Mouse (Mus musculus) embryo, embryonic 10.5 days (tissue): Measurements from ENCODE around the gene Bicral.
"Not testable (repeated sequence)": the region's sequence is repeated elsewhere in the genome, so short reads cannot be mapped to it uniquely, and the experiment has no call there.

ENCODE experiments used
- DNase-seq: peaks from one replicate; pipeline ENCODE4 v3.0.0-alpha.2; 2015; ENCODE audit warnings: low spot score

The Bicral gene

GRCm38 (mm10) chr17:46797386-46797785, 60.9 kb downstream of the Bicral start:
- DNase-seq, result peak; percentile 40

DNA sequence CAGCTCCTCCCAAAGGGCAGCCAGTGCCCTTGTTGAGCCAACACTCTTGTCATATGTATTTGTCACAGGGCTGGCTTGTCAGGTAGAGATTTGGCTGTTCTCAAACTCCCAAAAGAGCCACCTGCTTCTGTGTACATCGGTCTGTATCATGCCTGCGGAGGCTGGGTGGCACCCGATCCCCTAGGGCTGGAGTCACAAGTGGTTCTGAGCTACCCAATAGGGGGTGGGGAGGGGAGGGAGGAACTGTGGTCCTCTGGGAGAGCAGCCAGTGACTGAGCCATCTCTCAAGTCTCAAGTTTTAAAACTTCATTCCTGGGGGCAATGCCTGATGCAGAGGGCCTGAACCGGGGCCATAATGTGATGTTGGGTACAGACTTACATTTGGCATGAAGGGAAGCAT, 61.5 kb downstream of the Bicral start:
- no peak for DNase-seq

DNA sequence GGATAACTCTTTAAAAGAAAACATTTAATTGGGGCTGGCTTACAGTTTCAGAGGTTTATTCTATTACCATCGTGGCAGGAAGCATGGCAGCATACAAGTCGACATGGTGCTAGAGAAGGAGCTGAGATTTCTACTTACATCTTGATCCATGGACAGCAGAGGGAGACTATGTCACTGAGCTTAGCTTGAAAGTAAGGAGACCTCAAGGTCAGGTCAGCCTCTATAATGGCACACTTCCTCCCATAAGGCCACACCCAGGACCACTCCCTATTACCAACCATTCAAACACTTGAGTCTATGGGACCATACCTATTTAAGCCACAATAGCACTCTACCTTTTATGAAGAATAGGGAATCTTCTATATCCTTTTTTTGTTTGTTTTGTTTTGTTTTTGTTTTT, 65.3 kb downstream of the Bicral start:
- no peak for DNase-seq

- DNase-seq, result not testable (repeated sequence)
Measured at GRCm38 (mm10) chr17:46787974-46788373, 70.3 kb downstream of the Bicral start.

DNA sequence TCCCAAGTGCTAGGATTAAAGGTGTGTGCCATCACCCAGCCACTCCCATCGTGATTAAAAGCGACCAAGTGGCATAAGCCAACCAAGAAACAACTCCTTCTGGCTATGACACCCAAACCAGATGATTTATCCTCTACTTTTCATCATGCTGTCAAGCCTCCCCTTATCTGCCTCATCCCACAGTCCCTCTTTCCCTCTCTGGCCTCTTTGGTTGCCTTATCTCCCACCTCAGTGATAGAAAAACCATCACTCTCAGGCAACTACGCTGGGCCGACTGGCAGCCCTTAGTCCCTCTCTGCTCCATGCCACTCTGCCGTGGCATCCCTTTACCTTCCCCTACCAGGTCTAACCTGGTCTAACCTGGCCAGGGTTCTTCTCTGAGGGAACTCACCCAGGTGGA, 71.3 kb downstream of the Bicral start:
- DNase-seq, result no peak

GRCm38 (mm10) chr17:46783222-46783565, 75.1 kb downstream of the Bicral start:
- no peak for DNase-seq

DNA sequence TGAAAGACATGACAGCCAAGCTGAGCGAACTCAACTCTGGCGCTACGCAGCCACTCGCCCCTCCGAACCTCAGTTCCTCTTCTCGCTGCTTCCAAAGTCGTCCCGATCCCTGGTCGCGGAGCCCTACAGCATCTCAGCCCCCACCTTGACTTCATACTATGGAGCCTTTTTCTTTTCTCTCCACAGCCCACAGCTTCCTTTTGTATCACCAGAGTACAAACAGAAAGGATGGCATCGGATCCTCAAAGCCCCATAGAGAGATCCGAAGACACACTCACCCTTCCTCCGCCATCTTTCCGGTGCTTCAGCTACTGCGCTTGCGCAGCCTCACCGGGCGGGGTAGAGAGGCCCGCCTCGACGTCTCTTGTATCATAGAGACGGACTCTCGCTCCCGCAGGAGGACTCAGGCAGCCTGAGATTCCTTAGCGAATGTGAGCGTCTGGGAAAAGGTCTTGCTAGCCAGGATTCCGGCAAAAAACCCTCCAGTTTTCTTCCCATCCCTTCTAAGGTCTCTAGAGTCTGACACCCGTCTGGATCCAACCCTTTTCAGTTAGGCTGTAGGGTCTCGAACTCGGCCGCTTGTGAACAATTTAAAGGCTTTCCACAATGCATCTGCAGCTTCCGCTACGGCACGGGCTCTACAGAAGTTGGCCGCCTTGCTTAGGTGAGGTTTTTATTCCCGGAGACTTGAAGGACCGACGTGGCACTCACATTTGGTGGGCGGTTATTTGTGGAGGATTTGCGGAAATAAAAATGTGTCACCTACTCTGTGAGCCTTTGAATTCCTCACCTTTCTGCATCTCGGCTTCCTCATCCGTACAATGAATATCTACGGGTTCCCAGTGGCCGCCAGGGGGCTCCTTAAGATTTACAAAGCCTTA, 75.7 kb downstream of the Bicral start, which contains the start of gene Rpl7l1:
Gene Rpl7l1, minus strand, starts transcription at position 332 of the 881 bp plus-strand sequence.
- DNase-seq, result peak; percentile 96

- no peak for DNase-seq
Measured at GRCm38 (mm10) chr17:46781876-46782275, 76.4 kb downstream of the Bicral start.

- DNase-seq, result no peak
Measured at GRCm38 (mm10) chr17:46776087-46776486, 82.2 kb downstream of the Bicral start.

GRCm38 (mm10) chr17:46775070-46775469, 83.2 kb downstream of the Bicral start:
- DNase-seq, result no peak

DNA sequence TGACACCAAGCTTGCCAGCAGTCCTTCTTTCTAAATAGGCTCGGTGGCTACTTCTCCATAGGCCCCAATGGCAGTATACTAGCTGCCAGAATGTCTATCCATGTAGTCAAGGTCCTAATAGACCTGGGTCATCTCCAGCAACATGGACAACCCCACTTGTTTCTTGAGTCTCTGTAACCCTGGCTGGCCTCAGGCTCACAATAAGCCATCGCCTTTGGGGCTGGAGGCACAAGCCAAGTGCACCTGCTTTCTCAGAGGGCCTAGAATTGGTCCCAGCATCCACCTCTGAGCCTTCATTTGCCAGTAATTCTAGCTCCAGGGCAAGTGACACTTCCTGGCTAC, 84.2 kb downstream of the Bicral start:
- no peak for DNase-seq

GRCm38 (mm10) chr17:46773278-46774130, 84.8 kb downstream of the Bicral start:
- DNase-seq, result peak; percentile 52

DNA sequence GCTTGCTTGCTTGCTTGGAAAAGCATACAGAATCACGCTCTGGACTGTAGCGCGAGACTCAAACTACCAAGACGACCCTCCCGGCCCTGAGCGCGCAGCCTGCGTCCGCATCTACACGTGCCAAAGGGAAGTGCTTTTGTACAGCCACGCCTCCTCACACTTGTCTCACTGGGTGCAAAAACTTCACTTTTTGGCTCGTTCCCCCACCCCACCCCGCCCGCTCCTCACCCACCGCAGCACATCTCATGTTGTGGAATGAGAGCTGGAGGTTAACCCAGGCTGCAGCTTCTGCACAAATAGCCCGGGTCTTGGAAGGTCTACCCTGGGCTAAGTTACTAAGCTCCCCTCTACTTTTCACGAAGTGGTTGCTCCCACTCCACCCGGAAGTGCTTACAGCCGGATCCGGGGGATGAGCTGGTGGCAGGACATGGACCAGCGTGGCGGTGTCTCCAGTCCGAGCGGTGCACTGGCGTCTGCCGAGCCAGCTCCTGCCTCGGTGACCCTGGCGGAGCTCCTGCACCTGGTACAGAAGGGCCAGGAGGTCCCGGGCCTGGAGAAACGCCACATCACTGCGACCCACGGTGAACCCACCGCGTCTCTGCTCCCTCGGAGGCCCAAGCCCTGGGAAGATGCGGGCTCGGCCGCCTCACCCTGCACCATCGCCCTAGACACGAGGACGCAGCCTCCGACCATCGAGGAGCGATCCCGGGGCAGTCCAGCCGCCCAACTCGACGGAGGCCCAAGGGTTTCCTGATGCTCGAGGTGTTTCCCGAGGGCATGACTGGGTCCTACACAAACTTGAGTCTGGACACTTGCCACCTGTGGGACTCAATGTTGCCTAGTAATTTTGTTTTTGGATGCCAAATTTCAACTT, 85.6 kb downstream of the Bicral start, which contains the start of gene 2310039H08Rik:
Gene 2310039H08Rik, plus strand, starts transcription at position 232 of the 874 bp plus-strand sequence.
- DNase-seq, result peak; percentile 93

DNA sequence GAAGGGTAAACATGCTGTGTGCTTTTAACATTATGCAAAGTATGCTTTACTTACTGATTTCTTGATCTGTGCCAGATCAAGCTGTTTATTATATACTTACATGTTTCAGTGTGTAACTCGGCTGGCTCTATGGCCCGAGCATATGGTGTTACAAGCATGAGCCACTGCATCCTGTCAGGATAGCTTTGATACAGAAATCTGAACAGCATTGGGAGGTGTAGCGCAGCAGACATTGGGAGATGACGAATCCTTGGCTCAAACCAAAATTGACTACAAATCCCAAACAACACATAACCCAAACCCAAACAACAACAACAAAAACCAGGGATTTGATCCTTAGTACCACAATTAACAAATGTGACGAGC, 86.3 kb downstream of the Bicral start:
- DNase-seq, result no peak

GRCm38 (mm10) chr17:46771616-46772015, 86.7 kb downstream of the Bicral start:
- no peak for DNase-seq

DNA sequence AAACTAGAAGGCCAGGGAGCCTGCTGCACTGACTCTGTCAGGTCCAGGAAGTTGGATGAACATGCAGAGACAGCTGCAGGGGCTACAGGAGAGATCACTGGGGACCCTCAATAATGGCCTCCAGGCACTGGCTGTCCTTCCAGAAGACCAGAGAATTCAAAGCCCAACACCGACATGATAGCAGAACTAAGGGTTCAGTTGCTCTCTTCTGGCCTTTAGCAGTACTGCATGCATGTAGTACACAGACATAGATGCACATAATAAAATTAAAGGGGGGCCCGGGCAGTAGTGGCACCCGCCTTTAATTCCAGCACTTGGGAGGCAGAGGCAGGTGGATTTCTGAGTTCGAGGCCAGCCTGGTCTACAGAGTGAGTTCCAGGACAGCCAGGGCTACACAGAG, 87.3 kb downstream of the Bicral start:
- DNase-seq, result peak; percentile 30

GRCm38 (mm10) chr17:46770546-46770945, 87.7 kb downstream of the Bicral start:
- DNase-seq, result no peak

DNA sequence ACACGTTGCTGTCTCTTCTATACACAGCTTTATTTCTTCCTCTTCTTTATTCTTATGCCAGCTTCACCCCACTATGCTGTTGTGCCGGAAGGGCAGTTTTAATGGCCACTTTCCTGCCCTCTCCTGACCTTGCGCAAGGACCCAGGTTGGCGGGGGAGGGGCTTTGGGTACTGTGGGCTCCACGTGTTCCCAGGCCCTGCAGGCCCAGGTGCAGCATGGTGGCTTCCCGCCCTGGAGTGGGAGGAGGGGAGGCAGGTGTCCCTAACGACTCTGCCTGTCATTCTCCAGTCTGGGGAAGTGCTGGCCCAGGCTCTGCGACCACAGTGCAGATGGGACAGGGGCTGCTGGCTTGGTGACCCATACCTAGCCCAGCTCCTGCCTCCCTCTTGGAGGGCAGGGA, 90.4 kb downstream of the Bicral start:
- no peak for DNase-seq

DNA sequence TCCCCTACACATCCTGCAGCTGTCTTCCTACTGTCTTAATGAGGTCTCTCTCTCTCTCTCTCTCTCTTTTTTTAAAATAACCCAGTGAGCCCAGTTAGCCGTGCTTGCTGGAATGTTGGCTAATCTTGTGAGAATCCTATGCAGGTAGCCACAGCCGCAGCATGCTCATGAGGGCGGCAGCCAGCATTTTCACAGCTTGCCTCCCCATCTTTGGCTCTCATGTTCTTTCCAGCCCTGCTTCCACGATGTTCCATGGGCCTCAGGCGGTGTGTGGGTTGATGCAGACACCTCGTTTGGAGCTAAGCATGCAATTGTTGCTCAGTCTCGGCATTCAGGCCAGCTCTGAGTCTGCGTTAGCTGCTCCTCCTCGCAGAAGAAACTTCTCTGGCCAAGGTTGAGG, 93.4 kb downstream of the Bicral start:
- not testable (repeated sequence) for DNase-seq

DNA sequence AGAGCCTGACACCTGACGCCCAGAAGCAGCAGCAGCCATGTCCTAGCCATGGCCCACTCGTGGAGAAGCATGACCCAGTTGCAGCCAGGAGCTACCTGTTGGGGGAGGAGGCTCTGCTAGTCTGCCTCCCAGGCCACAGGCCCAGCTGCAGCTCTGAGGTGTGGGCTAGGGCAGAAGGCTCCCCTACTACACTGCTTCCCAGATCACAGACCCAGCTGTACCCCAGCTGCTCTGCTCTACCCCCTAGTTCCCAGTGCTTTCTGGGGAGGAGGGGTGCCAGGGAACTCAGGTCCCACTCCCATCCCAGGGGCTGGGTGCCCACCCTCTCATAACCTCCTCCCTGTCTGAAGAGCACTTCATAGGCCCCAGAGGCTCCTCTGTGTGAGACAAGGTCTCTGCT, 94.7 kb downstream of the Bicral start, which contains the start of gene Ptcra:
Gene Ptcra, minus strand, starts transcription at position 169 of the 400 bp plus-strand sequence.
- no peak for DNase-seq

- DNase-seq, result no peak
Measured at GRCm38 (mm10) chr17:46758753-46759152, 99.5 kb downstream of the Bicral start.
